Mouse (Mus musculus) layer of hippocampus, adult 2 months (tissue): Measurements from ENCODE around the gene Ms4a3. TPM values are rescaled to one million over a fixed set of nuclear protein-coding genes. Genes with fewer than 3 reads are reported as not detected.

Source experiments
- DNase-seq, 2 experiments: peaks; one replicate each; pipeline ENCODE4 v3.0.0; 2022; ENCODE audit warnings: low spot score in 2 of 2
- H3K27ac ChIP-seq: fragments of 200-600 bp; 2 replicates; pipeline ENCODE4 v1.8.1; 2022
- H3K4me3 ChIP-seq: fragments of 200-600 bp; 2 replicates; pipeline ENCODE4 v1.8.1; 2022; ENCODE audit warnings: mild to moderate bottlenecking
- CTCF ChIP-seq: fragments of 200-600 bp; conservative IDR thresholded peaks from 2 replicates; pipeline ENCODE4 v1.8.1; 2022; ENCODE audit warnings: antibody characterized with exemption, mild to moderate bottlenecking, moderate library complexity
- long read RNA-seq, 2 experiments: library from polyadenylated mRNA; stranded (forward); transcript quantifications; one replicate each; pipeline ENCODE4 v2.0.0; 2021; ENCODE audit warnings: borderline mapping rate in 2 of 2
- total RNA-seq, 2 experiments: library from RNA; stranded (reverse); gene quantifications; 2 replicates each; pipeline ENCODE4 v1.2.3; 2021

Gene Ms4a3
- not detected for total RNA-seq
- long read RNA-seq, experiment 1 = 0 reads
- long read RNA-seq, experiment 2 = 0 reads

GRCm38 (mm10) chr19:11640732-11641131 lies at the start of gene Ms4a3:
Ms4a3 (minus strand) TSS chr19:11640851.
- Histone ChIP-seq H3K4me3 (no peak within 1 kb of the TSS), H3K27ac (no peak within 1 kb of the TSS)
- no peak for TF ChIP-seq CTCF
- no peak for DNase-seq

- TF ChIP-seq CTCF = no peak
- DNase-seq = no peak
- no peak overlapping the region for H3K27ac ChIP-seq
- H3K4me3 ChIP-seq = no peak overlapping the region
Observed at GRCm38 (mm10) chr19:11661562-11661961, 20.9 kb upstream of the Ms4a3 start.

DNA sequence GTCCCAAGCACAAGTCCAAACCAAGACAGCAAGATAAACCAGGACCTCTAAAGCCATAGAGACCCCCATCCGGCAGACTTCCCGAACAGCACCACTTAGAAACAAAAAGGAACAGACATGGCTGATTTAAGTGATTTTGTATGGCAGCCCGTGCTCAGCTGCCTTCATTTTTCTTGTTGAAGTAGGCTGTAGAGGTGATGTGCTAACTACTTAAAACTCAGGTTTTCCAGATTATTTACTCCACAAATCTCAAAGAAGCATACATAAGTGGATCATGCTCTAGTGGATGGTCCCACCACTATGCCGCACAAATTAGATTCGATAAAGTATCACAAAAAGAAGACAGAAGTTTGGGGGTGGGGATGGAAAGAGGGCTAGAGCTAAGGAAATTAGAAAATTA lies 19.8 kb upstream of the Ms4a3 start, which contains the start of gene Oosp2:
TSS of gene Oosp2 (minus strand) at position 101 of the 400 bp plus-strand sequence.
- DNase-seq = no peak
- TF ChIP-seq CTCF = no peak
- Histone ChIP-seq H3K27ac (no peak within 1 kb of the TSS), H3K4me3 (no peak within 1 kb of the TSS)

GRCm38 (mm10) chr19:11659142-11659541 lies 18.5 kb upstream of the Ms4a3 start:
- no peak for DNase-seq
- no peak overlapping the region for H3K27ac ChIP-seq
- no peak overlapping the region for H3K4me3 ChIP-seq
- no peak for TF ChIP-seq CTCF

GRCm38 (mm10) chr19:11649564-11649963 lies 8.9 kb upstream of the Ms4a3 start:
- H3K27ac ChIP-seq = no peak overlapping the region
- DNase-seq = no peak
- TF ChIP-seq CTCF = no peak
- no peak overlapping the region for H3K4me3 ChIP-seq

DNA sequence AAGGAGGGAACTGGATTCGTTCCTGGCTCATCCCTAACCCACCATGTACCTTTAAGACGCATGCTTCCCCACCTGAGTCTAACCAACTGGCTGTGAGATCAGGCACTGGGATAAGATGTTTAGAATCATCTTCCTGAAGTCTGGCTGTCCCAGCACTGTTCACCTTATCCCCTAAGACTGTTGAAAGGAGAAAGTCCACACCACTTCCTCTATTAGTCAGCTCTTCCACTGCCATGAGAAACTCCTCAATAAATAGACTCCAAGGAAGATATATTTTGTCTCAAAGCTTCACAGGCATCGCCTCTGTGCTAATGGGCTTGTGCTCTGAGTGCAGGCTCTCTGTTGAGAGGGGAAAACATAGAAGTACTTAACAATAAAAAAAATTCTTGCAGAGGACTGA lies 5.5 kb upstream of the Ms4a3 start:
- Histone ChIP-seq H3K4me3 (no peak overlapping the region), H3K27ac (no peak overlapping the region)
- DNase-seq = no peak
- TF ChIP-seq CTCF = no peak

DNA sequence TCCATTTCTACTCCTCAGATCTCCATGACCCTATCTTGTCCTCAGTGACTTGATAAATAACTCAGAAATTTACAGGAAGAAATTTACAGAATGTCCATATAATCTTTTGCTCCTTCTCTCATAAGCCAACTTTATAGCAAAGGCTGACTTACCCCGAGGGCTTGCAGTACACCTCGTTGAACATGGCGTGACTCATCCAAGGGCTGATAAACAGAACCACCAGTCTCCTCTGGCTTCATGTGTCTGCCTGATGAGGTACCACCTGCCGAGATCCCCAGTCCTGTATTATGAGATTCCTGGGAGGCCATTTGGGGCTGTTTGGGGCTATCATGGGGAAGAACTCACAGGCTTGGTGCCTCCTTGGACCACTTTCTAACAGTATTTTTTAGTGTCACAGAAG lies 1.6 kb downstream of the Ms4a3 start:
- no peak overlapping the region for H3K4me3 ChIP-seq
- H3K27ac ChIP-seq = no peak overlapping the region
- DNase-seq = no peak
- TF ChIP-seq CTCF = no peak

DNA sequence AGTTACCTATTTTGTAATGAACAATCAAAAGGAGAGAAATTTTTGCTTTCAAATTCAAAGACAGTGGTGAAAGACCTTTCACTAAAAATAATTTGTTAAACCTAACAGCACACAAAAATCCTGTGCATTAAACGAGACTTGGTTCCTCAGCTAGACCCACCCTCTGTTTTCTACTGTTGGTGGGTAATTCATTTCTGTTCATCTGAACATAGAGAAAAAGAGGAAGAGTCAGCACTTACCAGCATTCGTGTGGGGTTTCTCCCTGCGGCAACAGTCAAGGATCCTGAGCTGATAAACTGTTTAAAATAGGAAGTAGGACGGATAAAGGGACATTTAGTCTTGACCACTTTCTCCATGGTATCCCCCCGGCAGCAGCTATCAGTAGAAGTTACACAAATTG lies 5.1 kb downstream of the Ms4a3 start:
- no peak overlapping the region for H3K4me3 ChIP-seq
- no peak for TF ChIP-seq CTCF
- DNase-seq = no peak
- H3K27ac ChIP-seq = no peak overlapping the region

- no peak overlapping the region for H3K4me3 ChIP-seq
- TF ChIP-seq CTCF = no peak
Observed at GRCm38 (mm10) chr19:11634330-11634729, 6.3 kb downstream of the Ms4a3 start.

DNA sequence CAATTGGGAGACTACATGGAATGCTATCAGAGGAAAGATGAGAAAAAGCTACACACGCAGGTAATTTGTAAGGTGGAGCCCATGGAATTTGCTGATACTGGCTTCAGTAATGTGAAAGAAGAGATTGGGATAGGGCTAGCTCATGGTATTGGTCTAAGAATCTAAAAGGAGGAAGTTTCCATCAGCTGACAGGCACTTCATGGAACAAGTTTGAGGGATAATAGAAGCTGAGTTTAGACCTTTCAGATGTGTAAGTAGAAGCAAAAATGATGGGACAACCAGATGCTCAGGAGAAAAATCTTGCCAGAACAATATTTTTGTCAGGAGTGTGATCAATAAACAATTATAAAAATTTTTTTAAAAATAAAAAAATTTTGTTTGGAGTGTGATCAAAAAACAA lies 6.9 kb downstream of the Ms4a3 start:
- TF ChIP-seq CTCF = no peak
- H3K4me3 ChIP-seq = no peak overlapping the region
- DNase-seq = no peak
- no peak overlapping the region for H3K27ac ChIP-seq

More at GRCm38 (mm10) chr19:11634330-11634729, 6.3 kb downstream of the Ms4a3 start:
- H3K27ac ChIP-seq = no peak overlapping the region
- DNase-seq = no peak

DNA sequence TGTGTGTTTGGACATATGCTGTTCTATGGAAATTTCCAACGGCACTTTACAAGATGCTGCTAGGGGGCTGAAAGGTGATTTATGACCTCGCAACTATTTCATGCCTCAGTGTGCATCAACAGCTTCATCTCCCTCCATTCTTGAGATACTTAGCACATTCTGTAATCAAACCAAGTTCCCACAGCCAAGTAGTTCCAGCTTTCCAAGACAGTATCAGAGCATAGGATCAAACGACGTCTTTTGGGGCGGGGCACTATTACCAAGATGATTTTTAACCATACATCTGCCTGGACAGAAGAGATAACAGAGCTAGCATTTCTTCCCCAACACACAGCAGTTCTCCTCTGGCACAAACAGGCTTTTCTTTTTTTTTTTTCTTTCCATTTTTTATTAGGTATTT lies 15.4 kb downstream of the Ms4a3 start:
- Histone ChIP-seq H3K4me3 (no peak overlapping the region), H3K27ac (no peak overlapping the region)
- no peak for DNase-seq
- no peak for TF ChIP-seq CTCF

- no peak overlapping the region for H3K27ac ChIP-seq
- no peak for DNase-seq
- H3K4me3 ChIP-seq = no peak overlapping the region
- no peak for TF ChIP-seq CTCF
Observed at GRCm38 (mm10) chr19:11624800-11625199, 15.9 kb downstream of the Ms4a3 start.

- Histone ChIP-seq H3K27ac (no peak within 1 kb of the TSS), H3K4me3 (no peak within 1 kb of the TSS)
- no peak for DNase-seq
- TF ChIP-seq CTCF = no peak
Observed at GRCm38 (mm10) chr19:11623551-11623950, 17.1 kb downstream of the Ms4a3 start, which contains the start of gene Ms4a2. Ms4a2 (minus strand) TSS chr19:11623719.

- H3K27ac ChIP-seq = no peak overlapping the region
- H3K4me3 ChIP-seq = no peak overlapping the region
- TF ChIP-seq CTCF = no peak
- DNase-seq = no peak
Observed at GRCm38 (mm10) chr19:11617983-11618382, 22.7 kb downstream of the Ms4a3 start.

DNA sequence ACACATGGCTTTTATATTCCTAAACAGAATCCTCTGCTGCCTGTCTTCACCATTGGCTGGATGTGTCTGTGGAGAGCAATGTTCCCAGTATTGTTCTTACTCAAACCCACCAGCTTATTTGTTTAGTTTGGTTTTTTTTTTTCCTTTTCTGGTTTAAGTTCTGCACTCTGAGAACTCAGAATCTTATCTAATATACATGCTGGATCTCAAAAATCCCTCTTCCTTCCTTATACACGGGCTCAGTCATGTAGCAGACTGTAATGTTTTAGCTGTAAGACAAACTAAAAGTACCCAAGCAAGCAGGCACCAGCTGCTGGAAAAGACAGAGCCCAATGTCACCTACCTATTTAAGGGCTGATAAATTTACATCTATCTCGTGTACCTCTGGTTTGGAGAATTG lies 25.8 kb downstream of the Ms4a3 start:
- Histone ChIP-seq H3K4me3 (no peak overlapping the region), H3K27ac (no peak overlapping the region)
- TF ChIP-seq CTCF = no peak
- no peak for DNase-seq
